Mouse (Mus musculus) MEL (cell line): Measurements from ENCODE around the gene Derl2. TPM values are rescaled to one million over a fixed set of nuclear protein-coding genes. Genes with fewer than 3 reads are reported as not detected.

Experiments used
- DNase-seq: peaks from one replicate; pipeline ENCODE4 v3.0.0; 2011; ENCODE audit warnings: low read depth, low spot score
- H3K27ac ChIP-seq: 2 replicates; pipeline ENCODE4 v1.5.1; 2012; ENCODE audit warnings: low read depth, mild to moderate bottlenecking, control low read depth, low read length, moderate library complexity; ENCODE audit not compliant: control insufficient read depth
- H3K27me3 ChIP-seq, 2 experiments: fragments of 150-350 bp in 1 of 2; sonication (generic) in 1 of 2; 2 replicates each; pipeline ENCODE4 v1.6.1; 2012; ENCODE audit warnings: low read length in 2 of 2, mild to moderate bottlenecking in 2 of 2, improper control_type of control experiment in 1 of 2, moderate library complexity in 1 of 2; ENCODE audit not compliant: insufficient read depth in 2 of 2, control insufficient read depth in 1 of 2
- H3K36me3 ChIP-seq, 2 experiments: 2 replicates each; pipeline ENCODE4 v1.6.1; 2012 to 2014; ENCODE audit warnings: low read length in 2 of 2, improper control_type of control experiment in 1 of 2, inconsistent platforms in 1 of 2, mild to moderate bottlenecking in 1 of 2; ENCODE audit not compliant: insufficient read depth in 2 of 2, control insufficient read depth in 1 of 2
- H3K4me1 ChIP-seq, 2 experiments: fragments of 150-350 bp in 1 of 2; sonication (generic) in 1 of 2; 2 replicates each; pipeline ENCODE4 v1.6.1; 2012; ENCODE audit warnings: low read length in 2 of 2, improper control_type of control experiment in 1 of 2, mild to moderate bottlenecking in 1 of 2; ENCODE audit not compliant: insufficient read depth in 2 of 2, control insufficient read depth in 1 of 2
- H3K4me3 ChIP-seq, 2 experiments: fragments of 150-350 bp in 1 of 2; sonication (generic) in 1 of 2; 2 replicates each; pipeline ENCODE4 v1.5.1; 2012; ENCODE audit warnings: low read depth in 2 of 2, low read length in 2 of 2, mild to moderate bottlenecking in 2 of 2, moderate library complexity in 2 of 2, control low read depth in 1 of 2, improper control_type of control experiment in 1 of 2; ENCODE audit not compliant: control insufficient read depth in 1 of 2, insufficient read depth in 1 of 2
- H3K79me2 ChIP-seq: 2 replicates; pipeline ENCODE4 v1.6.1; 2012; ENCODE audit warnings: mild to moderate bottlenecking, low read length, moderate library complexity; ENCODE audit not compliant: control insufficient read depth, poor library complexity, insufficient read depth
- H3K9ac ChIP-seq: 2 replicates; pipeline ENCODE4 v1.6.1; 2012; ENCODE audit warnings: low read depth, mild to moderate bottlenecking, control low read depth, low read length, moderate library complexity; ENCODE audit not compliant: control insufficient read depth, poor library complexity, severe bottlenecking
- H3K9me3 ChIP-seq: fragments of 150-350 bp; sonication (generic); replicated peaks from 2 replicates; pipeline ENCODE4 v1.6.1; 2012; ENCODE audit warnings: mild to moderate bottlenecking, low read length, improper control_type of control experiment, moderate library complexity; ENCODE audit not compliant: insufficient read depth
- BHLHE40 ChIP-seq: IDR thresholded peaks from 2 replicates; pipeline ENCODE4 v1.6.1; 2012; ENCODE audit warnings: low read depth, mild to moderate bottlenecking, inconsistent platforms, low read length, improper control_type of control experiment, borderline replicate concordance
- CHD1 ChIP-seq: IDR thresholded peaks from 2 replicates; pipeline ENCODE4 v1.6.1; 2012; ENCODE audit warnings: low read depth, mild to moderate bottlenecking, inconsistent platforms, low read length, improper control_type of control experiment
- ELF1 ChIP-seq: IDR thresholded peaks from 2 replicates; pipeline ENCODE4 v1.6.1; 2014; ENCODE audit warnings: low read depth, mild to moderate bottlenecking, inconsistent platforms, low read length, improper control_type of control experiment, moderate library complexity
- GABPA ChIP-seq: IDR thresholded peaks from 2 replicates; pipeline ENCODE4 v1.6.1; 2012; ENCODE audit warnings: low read depth, mild to moderate bottlenecking, inconsistent platforms, low read length, improper control_type of control experiment, moderate library complexity
- GATA1 ChIP-seq: IDR thresholded peaks from 2 replicates; pipeline ENCODE4 v1.6.1; 2011; ENCODE audit warnings: low read depth, low read length, improper control_type of control experiment
- JUND ChIP-seq: IDR thresholded peaks from 2 replicates; pipeline ENCODE4 v1.6.1; 2011; ENCODE audit warnings: low read depth, mild to moderate bottlenecking, improper control_type of control experiment, low read length
- MAFK ChIP-seq: IDR thresholded peaks from 2 replicates; pipeline ENCODE4 v1.6.1; 2011; ENCODE audit warnings: low read depth, mild to moderate bottlenecking, low read length, improper control_type of control experiment, borderline replicate concordance
- MAZ ChIP-seq: IDR thresholded peaks from 2 replicates; pipeline ENCODE4 v1.6.1; 2012; ENCODE audit warnings: low read depth, mild to moderate bottlenecking, inconsistent platforms, low read length, improper control_type of control experiment
- MXI1 ChIP-seq: IDR thresholded peaks from 2 replicates; pipeline ENCODE4 v1.6.1; 2011; ENCODE audit warnings: mild to moderate bottlenecking, low read depth, low read length, improper control_type of control experiment
- MYC ChIP-seq: IDR thresholded peaks from 2 replicates; pipeline ENCODE4 v1.6.1; 2011; ENCODE audit warnings: low read depth, mild to moderate bottlenecking, low read length, improper control_type of control experiment, moderate library complexity
- NELFE ChIP-seq: IDR thresholded peaks from 2 replicates; pipeline ENCODE4 v1.6.1; 2011; ENCODE audit warnings: low read depth, low read length, improper control_type of control experiment
- POLR2A ChIP-seq, 2 experiments: IDR thresholded peaks; 2 replicates each; pipeline ENCODE4 v1.6.1; 2011 to 2012; ENCODE audit warnings: low read length in 2 of 2, mild to moderate bottlenecking in 2 of 2, control low read depth in 1 of 2, improper control_type of control experiment in 1 of 2, low read depth in 1 of 2, moderate library complexity in 1 of 2; ENCODE audit not compliant: control insufficient read depth in 1 of 2, insufficient read depth in 1 of 2, poor library complexity in 1 of 2
- POLR2AphosphoS2 ChIP-seq: IDR thresholded peaks from 2 replicates; pipeline ENCODE4 v1.6.1; 2011; ENCODE audit warnings: low read length, improper control_type of control experiment
- RAD21 ChIP-seq: IDR thresholded peaks from 2 replicates; pipeline ENCODE4 v1.6.1; 2011; ENCODE audit warnings: mild to moderate bottlenecking, low read depth, low read length, improper control_type of control experiment
- RCOR1 ChIP-seq: IDR thresholded peaks from 2 replicates; pipeline ENCODE4 v1.6.1; 2012; ENCODE audit warnings: low read depth, mild to moderate bottlenecking, inconsistent platforms, low read length, improper control_type of control experiment
- SMC3 ChIP-seq: IDR thresholded peaks from 2 replicates; pipeline ENCODE4 v1.6.1; 2011; ENCODE audit warnings: low read depth, low read length, improper control_type of control experiment
- TBP ChIP-seq: IDR thresholded peaks from 2 replicates; pipeline ENCODE4 v1.8.0; 2011; ENCODE audit warnings: low read depth, low read length, improper control_type of control experiment
- TCF12 ChIP-seq: IDR thresholded peaks from 2 replicates; pipeline ENCODE4 v1.6.1; 2014; ENCODE audit warnings: low read depth, mild to moderate bottlenecking, inconsistent platforms, low read length, improper control_type of control experiment, moderate library complexity
- USF1 ChIP-seq: IDR thresholded peaks from 2 replicates; pipeline ENCODE4 v1.6.1; 2014; ENCODE audit warnings: low read depth, mild to moderate bottlenecking, inconsistent platforms, low read length, improper control_type of control experiment, moderate library complexity
- ZKSCAN1 ChIP-seq: IDR thresholded peaks from 2 replicates; pipeline ENCODE4 v1.6.1; 2012; ENCODE audit warnings: low read depth, mild to moderate bottlenecking, inconsistent platforms, low read length, improper control_type of control experiment, moderate library complexity
- ZMIZ1 ChIP-seq: IDR thresholded peaks from 2 replicates; pipeline ENCODE4 v1.6.1; 2012; ENCODE audit warnings: low read depth, mild to moderate bottlenecking, inconsistent platforms, low read length, improper control_type of control experiment, moderate library complexity
- polyA plus RNA-seq, 2 experiments: library from polyadenylated mRNA; stranded (reverse) in 1 of 2; unstranded in 1 of 2; fragments of >175 nt in 1 of 2; fragments of >200 nt in 1 of 2; gene quantifications; 2 replicates each; pipeline versions ENCODE4 v1.2.1 to v1.2.4; 2012; ENCODE audit warnings: low replicate concordance in 2 of 2, low read depth in 1 of 2; ENCODE audit not compliant: insufficient read length in 2 of 2, insufficient read depth in 1 of 2, missing spikeins in 1 of 2
- total RNA-seq: library from RNA; depleted of rRNA; stranded (reverse); fragments of 300-350 nt; gene quantifications from 2 replicates; pipeline ENCODE4 v1.2.3, GENCODE M21; 2012

Gene Derl2
- total and polyA plus RNA-seq, 3 experiments = 32.8 TPM; not detected in 1

DNA sequence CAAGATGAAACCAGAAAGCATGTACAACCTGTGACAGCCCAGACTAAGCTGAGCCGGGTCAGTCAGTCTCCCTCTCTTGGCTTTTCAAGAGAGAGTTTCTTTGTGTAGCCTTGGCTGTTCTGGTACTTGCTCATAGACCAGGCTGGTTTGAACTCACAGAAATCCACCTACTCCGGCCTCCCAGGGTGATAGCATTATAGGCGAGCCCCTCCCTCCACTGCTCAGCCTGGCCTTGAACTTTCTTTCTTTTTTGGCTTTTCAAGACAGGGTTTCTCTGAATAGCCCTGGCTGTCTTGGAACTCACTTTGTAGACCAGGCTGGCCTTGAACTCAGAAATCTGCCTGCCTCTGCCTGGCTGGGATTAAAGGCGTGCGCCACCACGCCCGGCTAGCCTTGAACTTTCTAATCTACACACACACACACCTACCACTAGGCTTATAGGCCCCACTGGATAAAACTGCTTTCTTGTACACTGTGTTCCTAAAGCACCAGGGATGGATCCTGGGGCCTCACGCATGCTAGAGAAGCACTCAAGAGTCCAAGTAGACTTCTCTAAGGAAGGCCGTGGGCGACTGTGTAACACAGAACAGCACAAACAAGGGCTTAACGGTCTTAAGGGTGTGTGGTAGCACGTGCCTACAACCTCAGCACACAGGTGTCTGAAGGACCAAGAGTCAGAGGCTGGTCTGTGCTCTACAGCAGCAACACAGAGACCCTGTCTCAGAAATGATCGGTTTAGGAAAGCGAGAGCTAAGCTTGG is 38.7 kb downstream of the Derl2 start:
- peak; percentile 40 for DNase-seq
- H3K27ac ChIP-seq = no peak overlapping the region
- no peaks in the 10 kb centered on the region for H3K27me3 ChIP-seq
- H3K4me1 ChIP-seq = peaks cover 5 to 10% of the 10 kb centered on the region in 2 experiments
- peaks cover 23 to 36% of the 10 kb centered on the region in 2 experiments for H3K36me3 ChIP-seq
- no peak for TF ChIP-seq MXI1
- TF ChIP-seq TBP = no peak
- no peak for TF ChIP-seq MYC
- TF ChIP-seq RCOR1 = no peak
- TF ChIP-seq NELFE = no peak; the same call in 1 of the 2 replicates
- TF ChIP-seq BHLHE40 = no peak
- no peak for TF ChIP-seq ZMIZ1
- TF ChIP-seq POLR2AphosphoS2 = no peak
- no peak for TF ChIP-seq ZKSCAN1
- no peak; the same call in 1 of the 2 replicates for TF ChIP-seq CHD1
- no peak for TF ChIP-seq GABPA
- no peak for TF ChIP-seq TCF12
- no peaks in the 10 kb centered on the region for H3K9me3 ChIP-seq
- H3K9ac ChIP-seq = peak overlapping the region; percentile 89
- peak overlapping the region; percentile 90 to 92 for H3K4me3 ChIP-seq
- H3K79me2 ChIP-seq = peaks cover 31% of the 10 kb centered on the region

DNA sequence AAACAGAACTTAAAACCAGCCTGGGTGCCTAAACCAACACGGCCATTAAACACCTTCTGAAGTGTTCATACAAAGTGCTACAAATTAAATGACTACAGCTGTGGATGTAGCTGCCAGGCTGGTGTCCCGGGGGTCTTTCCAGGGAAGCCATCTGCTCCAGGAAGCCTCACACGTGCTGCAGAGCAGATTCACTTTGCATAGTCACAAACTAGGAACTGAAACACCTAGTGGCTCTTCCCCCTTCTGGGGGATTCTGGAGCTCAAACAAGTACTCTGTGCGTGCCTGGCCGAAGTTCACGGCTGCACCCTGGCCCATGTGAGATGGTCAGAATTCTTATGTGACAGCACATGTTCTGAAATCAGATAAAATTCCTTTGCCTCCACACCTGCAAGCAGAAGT is 39.4 kb downstream of the Derl2 start:
- Histone ChIP-seq H3K27me3 (no peaks in the 10 kb centered on the region), H3K27ac (no peak overlapping the region), H3K9ac (no peak overlapping the region), H3K36me3 (peaks cover 23 to 33% of the 10 kb centered on the region in 2 experiments), H3K9me3 (no peaks in the 10 kb centered on the region), H3K79me2 (peaks cover 31% of the 10 kb centered on the region), H3K4me1 (peaks cover 5 to 10% of the 10 kb centered on the region in 2 experiments), H3K4me3 (no peak overlapping the region)
- TF ChIP-seq NELFE (no peak), BHLHE40 (no peak), ZMIZ1 (peak; percentile 39; the same call in 1 of the 2 replicates), GATA1 (0 out of 2 replicates have a peak, but pooled peaks have one; percentile 11)
- no peak for DNase-seq

GRCm38 (mm10) chr11:70977293-70977692 is 42.3 kb downstream of the Derl2 start:
- Histone ChIP-seq H3K27me3 (no peaks in the 10 kb centered on the region), H3K36me3 (peaks cover 20 to 32% of the 10 kb centered on the region in 2 experiments), H3K27ac (no peak overlapping the region), H3K4me3 (no peak overlapping the region), H3K9me3 (no peaks in the 10 kb centered on the region), H3K9ac (no peak overlapping the region), H3K79me2 (peaks cover 23% of the 10 kb centered on the region), H3K4me1 (peaks cover 5 to 7% of the 10 kb centered on the region in 2 experiments)
- TF ChIP-seq MAFK = no peak
- TF ChIP-seq CHD1 = no peak
- TF ChIP-seq ELF1 = no peak
- no peak; the same call in 1 of the 2 replicates for TF ChIP-seq ZMIZ1
- TF ChIP-seq RAD21 = no peak
- TF ChIP-seq TCF12 = no peak
- peak; percentile 10; the same call in 1 of the 2 replicates for TF ChIP-seq SMC3
- TF ChIP-seq BHLHE40 = no peak
- TF ChIP-seq JUND = no peak
- TF ChIP-seq POLR2A (IDR thresholded peaks at IDR 0.05; ENCODE audit: control insufficient read depth in 1 of 2, insufficient read depth in 1 of 2, low read depth in 1 of 2, low read length in 2 of 2, poor library complexity in 1 of 2) = peak in 1 of 2 experiments; percentile 53; a peak in 2 of 4 replicates
- TF ChIP-seq MAZ = no peak
- no peak for TF ChIP-seq USF1
- TF ChIP-seq POLR2AphosphoS2 = peak; percentile 85; the same call in 1 of the 2 replicates
- TF ChIP-seq MXI1 = no peak
- no peak for DNase-seq
